Mouse (Mus musculus): ENCODE data around the gene Cerk.

DNA sequence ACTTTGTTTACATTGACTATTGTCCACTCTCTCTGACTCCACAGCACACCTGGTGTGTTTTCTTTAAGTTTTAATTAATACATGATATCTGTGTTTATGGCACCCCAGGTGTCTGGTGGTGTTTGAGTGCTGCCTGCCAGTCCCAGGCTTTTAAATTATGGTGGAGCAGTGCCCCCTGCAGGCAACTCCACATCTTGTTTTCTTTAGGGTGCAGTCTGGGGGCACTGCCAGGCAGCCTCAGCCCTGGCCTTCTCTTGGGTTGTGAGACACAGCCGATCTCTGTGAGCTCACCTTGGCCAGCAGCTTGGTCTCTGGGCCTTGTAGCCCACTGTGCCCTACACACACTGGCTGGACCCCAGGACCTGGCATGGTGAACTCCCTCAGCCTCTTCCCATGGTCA lies 61.6 kb downstream of the Cerk start:
- TF ChIP-seq CTCF (IDR thresholded peaks at IDR 0.05; ENCODE audit: control insufficient read depth, insufficient read depth, insufficient replicate concordance, low read depth, low read length) (peak; percentile 37; the same call in 1 of the 2 replicates), POLR2A (IDR thresholded peaks at IDR 0.05; ENCODE audit: control insufficient read depth, low read depth, low read length) (no peak)
